Mouse (Mus musculus) central nervous system, embryonic 11.5 days (tissue): ENCODE measurements around the gene Nudcd3. TPM values are rescaled to one million over a fixed set of nuclear protein-coding genes. Genes with fewer than 3 reads are reported as not detected.

ENCODE experiments used
- polyA plus RNA-seq: library from polyadenylated mRNA; depleted of rRNA; stranded (reverse); fragments of >200 nt; gene quantifications from 2 replicates; pipeline ENCODE4 v1.2.3, GENCODE M21; 2012; rRNA removed

The Nudcd3 gene
- 49.4 and 50.8 TPM in 2 replicates for polyA plus RNA-seq

GRCm38 (mm10) chr11:6200087-6200569 lies at the start of gene Nudcd3:
TSS of gene Nudcd3 (minus strand) at chr11:6200415.

DNA sequence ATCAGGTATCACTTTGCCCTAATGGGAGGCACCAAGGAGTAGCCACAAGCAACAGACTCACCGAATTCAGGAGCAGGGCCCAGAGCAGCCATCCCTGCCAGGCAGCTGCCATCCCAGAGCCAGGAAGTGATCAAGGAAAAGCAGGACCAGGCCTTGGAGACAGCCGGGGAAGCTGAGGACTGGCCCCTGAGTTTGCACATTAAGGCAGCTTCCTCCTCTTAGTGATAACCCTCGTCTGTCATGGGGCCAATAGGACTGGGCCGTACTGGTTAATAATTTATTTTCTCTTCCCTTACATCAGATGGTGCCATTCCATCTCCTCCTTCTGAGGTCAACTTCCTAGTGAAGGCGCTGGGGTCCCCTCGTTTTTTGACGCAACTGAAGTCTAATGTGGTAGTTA lies 29.8 kb upstream of the Nudcd3 start, which contains the start of gene Npc1l1:
Gene Npc1l1 (minus strand): TSS at position 132 of the 400 bp plus-strand sequence.

GRCm38 (mm10) chr11:6199410-6200086 lies 667 bp downstream of the Nudcd3 start, which contains the start of gene A730071L15Rik:
TSS of gene A730071L15Rik (plus strand) at chr11:6200029.

DNA sequence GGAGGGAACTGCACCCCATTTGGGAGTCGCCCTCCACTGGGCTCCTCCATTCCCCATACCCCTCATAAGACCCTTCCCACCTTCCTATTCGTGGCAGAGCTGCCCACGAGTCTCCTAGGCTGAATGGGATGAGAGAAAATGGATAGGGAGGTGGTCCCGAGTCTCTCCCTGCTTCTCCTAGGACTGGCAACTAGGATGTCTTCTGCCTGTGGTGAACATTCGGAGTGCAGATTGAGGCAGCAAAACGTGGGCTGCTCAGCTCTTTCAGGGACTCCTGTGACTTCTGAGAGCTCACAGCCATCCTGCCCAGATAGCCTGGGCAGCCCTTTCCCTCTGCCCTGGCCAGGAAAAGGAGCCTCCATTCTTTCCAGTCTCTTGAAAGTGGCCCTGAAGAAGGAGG lies 134.0 kb downstream of the Nudcd3 start, which contains the start of gene Camk2b:
Gene Camk2b (minus strand): TSS at position 187 of the 400 bp plus-strand sequence.

Other genes with a start within 250 kb of the Nudcd3 start
- 65.0 and 76.5 TPM in 2 replicates for gene Ykt6, start 244.7 kb downstream of the Nudcd3 start, polyA plus RNA-seq
- 4.7 and 5.1 TPM in 2 replicates for gene Camk2b, start 134.1 kb downstream of the Nudcd3 start, polyA plus RNA-seq
- gene A730071L15Rik, start 386 bp downstream of the Nudcd3 start, polyA plus RNA-seq, result 0.13 and 0.34 TPM in 2 replicates
- gene Npc1l1, start 29.7 kb upstream of the Nudcd3 start, polyA plus RNA-seq, result 0.07 and 0.09 TPM in 2 replicates
- 56.3 and 62.0 TPM in 2 replicates for gene Ddx56, start 67.4 kb upstream of the Nudcd3 start, polyA plus RNA-seq
- gene Tmed4, start 74.5 kb upstream of the Nudcd3 start, polyA plus RNA-seq, result 114 and 130 TPM in 2 replicates
- 48.8 and 61.6 TPM in 2 replicates for gene Ogdh, start 91.2 kb upstream of the Nudcd3 start, polyA plus RNA-seq
- 42.8 and 57.0 TPM in 2 replicates for gene Zmiz2, start 188.7 kb upstream of the Nudcd3 start, polyA plus RNA-seq
- gene Ppia, start 215.0 kb upstream of the Nudcd3 start, polyA plus RNA-seq, result 3,603 and 3,967 TPM in 2 replicates
- 491 and 846 TPM in 2 replicates for gene H2afv, start 244.0 kb upstream of the Nudcd3 start, polyA plus RNA-seq